ENCODE assay signal across 33 mouse cellular contexts in genomic region chr6:62105464-62105863, GRCm38 (mm10).
"Had no signal": no experiment of that assay in that cellular context is flagged by ENCODE, and none has a peak within 500 bp of the region (broad histone marks: within the 10 kb centered on the region; RNA-seq: fewer than 3 reads in every experiment).

No protein-coding gene starts in this region.

- H3K9me3 ChIP-seq: limb, embryonic 10.5 days; limb, embryonic 12.5 days; limb, embryonic 13.5 days; limb, embryonic 15.5 days; liver, embryonic 12.5 days; liver, embryonic 13.5 days; liver, embryonic 15.5 days; lung, embryonic 15.5 days; megakaryocyte, embryonic 14.5 days; midbrain, embryonic 10.5 days; midbrain, embryonic 12.5 days; midbrain, embryonic 13.5 days; midbrain, embryonic 15.5 days; neural tube, embryonic 12.5 days; neural tube, embryonic 13.5 days had no signal

- H3K27ac ChIP-seq: limb, embryonic 10.5 days; limb, embryonic 12.5 days; limb, embryonic 13.5 days; limb, embryonic 15.5 days; liver, embryonic 12.5 days; liver, embryonic 13.5 days; liver, embryonic 14.5 days; liver, embryonic 15.5 days; lung, embryonic 15.5 days; macrophage; midbrain, embryonic 10.5 days; midbrain, embryonic 12.5 days; midbrain, embryonic 13.5 days; midbrain, embryonic 15.5 days; neural tube, embryonic 12.5 days; neural tube, embryonic 13.5 days had no signal

- H3K9ac ChIP-seq: limb, embryonic 12.5 days; limb, embryonic 13.5 days; limb, embryonic 15.5 days; liver, embryonic 12.5 days; liver, embryonic 13.5 days; liver, embryonic 14.5 days; liver, embryonic 15.5 days; liver, postnatal 0 days; lung, embryonic 14.5 days; lung, embryonic 15.5 days; midbrain, embryonic 12.5 days; midbrain, embryonic 13.5 days; midbrain, embryonic 15.5 days; neural tube, embryonic 12.5 days; neural tube, embryonic 13.5 days had no signal

- H3K4me3 ChIP-seq: limb, embryonic 10.5 days; limb, embryonic 12.5 days; limb, embryonic 13.5 days; limb, embryonic 15.5 days; liver, embryonic 12.5 days; liver, embryonic 13.5 days; liver, embryonic 15.5 days; lung, embryonic 15.5 days; megakaryocyte, embryonic 14.5 days; midbrain, embryonic 10.5 days; midbrain, embryonic 12.5 days; midbrain, embryonic 13.5 days; midbrain, embryonic 15.5 days; myocyte; neural tube, embryonic 12.5 days; neural tube, embryonic 13.5 days had no signal

- H3K27me3 ChIP-seq: limb, embryonic 12.5 days; limb, embryonic 13.5 days; limb, embryonic 15.5 days; liver, embryonic 12.5 days; liver, embryonic 13.5 days; liver, embryonic 15.5 days; lung, embryonic 15.5 days; megakaryocyte, embryonic 14.5 days; midbrain, embryonic 12.5 days; midbrain, embryonic 13.5 days; midbrain, embryonic 15.5 days; neural tube, embryonic 12.5 days; neural tube, embryonic 13.5 days had no signal

- H3K4me1 ChIP-seq: limb, embryonic 10.5 days; limb, embryonic 12.5 days; limb, embryonic 13.5 days; limb, embryonic 15.5 days; liver, embryonic 12.5 days; liver, embryonic 13.5 days; liver, embryonic 15.5 days; lung, embryonic 15.5 days; megakaryocyte, embryonic 14.5 days; midbrain, embryonic 10.5 days; midbrain, embryonic 12.5 days; midbrain, embryonic 13.5 days; midbrain, embryonic 15.5 days; neural tube, embryonic 12.5 days; neural tube, embryonic 13.5 days had no signal

- H3K36me3 ChIP-seq: limb, embryonic 10.5 days; limb, embryonic 12.5 days; limb, embryonic 13.5 days; limb, embryonic 15.5 days; liver, embryonic 12.5 days; liver, embryonic 13.5 days; liver, embryonic 15.5 days; lung, embryonic 15.5 days; midbrain, embryonic 10.5 days; midbrain, embryonic 12.5 days; midbrain, embryonic 13.5 days; midbrain, embryonic 15.5 days; neural tube, embryonic 12.5 days; neural tube, embryonic 13.5 days had no signal

- H3K4me2 ChIP-seq: limb, embryonic 12.5 days; limb, embryonic 13.5 days; limb, embryonic 15.5 days; liver, embryonic 11.5 days; liver, embryonic 12.5 days; liver, embryonic 13.5 days; liver, embryonic 15.5 days; lung, embryonic 14.5 days; lung, embryonic 15.5 days; midbrain, embryonic 11.5 days; midbrain, embryonic 12.5 days; midbrain, embryonic 13.5 days; midbrain, embryonic 15.5 days; neural tube, embryonic 12.5 days; neural tube, embryonic 13.5 days had no signal

- ATAC-seq: liver, embryonic 12.5 days; liver, postnatal 0 days; lung, postnatal 0 days; midbrain, embryonic 13.5 days; midbrain, embryonic 15.5 days; midbrain, embryonic 16.5 days had no signal

- DNase-seq: left cerebral cortex, postnatal 4 days; liver; liver, embryonic 13.5 days; liver, postnatal 0 days; lung, adult 18-20 months; lung, adult 2 months; lung, embryonic 14.5 days; lung, postnatal 10 days; lung, postnatal 14 days; lung, postnatal 36 days; lung, postnatal 4 days; midbrain, embryonic 14.5 days had no signal
